ENCODE assay signal across 8 mouse cellular contexts in the genomic region with DNA sequence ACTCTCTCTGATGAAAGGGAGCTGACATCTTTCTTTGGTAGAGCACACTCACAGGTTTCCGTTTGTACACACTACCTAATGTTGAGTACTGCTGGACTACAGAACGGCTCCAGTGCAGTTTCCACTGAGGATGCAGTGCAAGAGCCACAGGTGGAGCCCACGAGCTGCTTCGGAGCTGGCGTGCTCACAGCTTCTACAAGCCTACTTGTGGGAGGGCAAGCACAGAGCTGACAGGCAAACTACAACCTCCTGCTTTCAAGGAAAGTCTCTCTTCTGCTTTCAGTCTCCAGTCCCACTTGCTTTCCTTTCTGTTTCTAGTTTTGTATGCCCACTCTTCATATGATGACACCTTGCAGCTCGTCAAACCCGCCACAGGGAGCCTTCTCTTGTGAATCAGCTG.
DNase-seq lines count a peak whose midpoint lies in the region; ATAC-seq lines count a peak whose summit lies in the region.

No protein-coding gene starts in this region.

- WGBS in hindbrain, embryonic 11.5 days: 47% methylated on average over 7 of the region's 7 CpGs
- WGBS in hindbrain, embryonic 12.5 days: 47% methylated on average over 7 of the region's 7 CpGs
- WGBS in embryonic facial prominence, embryonic 11.5 days: 11% methylated on average over 7 of the region's 7 CpGs
- 28% methylated on average over 7 of the region's 7 CpGs for WGBS in limb, embryonic 13.5 days

- no peak for ATAC-seq in hindbrain, embryonic 11.5 days (ENCODE audit: low FRiP score)
- ATAC-seq in hindbrain, embryonic 12.5 days (ENCODE audit: low FRiP score): no peak
- no peak for ATAC-seq in embryonic facial prominence, embryonic 11.5 days (replicated peaks; ENCODE audit: insufficient number of reproducible peaks, low FRiP score, low TSS enrichment, low read depth)
- ATAC-seq in inflammation-experienced regulatory T-cells, adult 6 months: peak; percentile 46
- ATAC-seq in limb, embryonic 13.5 days (ENCODE audit: low FRiP score, low read depth): peak; percentile 64; the same call in 1 of the 2 replicates

- no peak overlapping the region for H3K9ac ChIP-seq in hindbrain, embryonic 11.5 days (ENCODE audit: low read depth, low read length)
- no peak overlapping the region; the same call in 1 of the 2 replicates for H3K9ac ChIP-seq in hindbrain, embryonic 12.5 days
- H3K9ac ChIP-seq in embryonic facial prominence, embryonic 11.5 days (replicated peaks; ENCODE audit: low read length): no peak overlapping the region
- H3K9ac ChIP-seq in limb, embryonic 13.5 days: no peak overlapping the region

- no peaks in the 10 kb centered on the region for H3K36me3 ChIP-seq in hindbrain, embryonic 11.5 days (ENCODE audit: control insufficient read depth, insufficient read depth, low read length)
- no peaks in the 10 kb centered on the region for H3K36me3 ChIP-seq in hindbrain, embryonic 12.5 days
- no peaks in the 10 kb centered on the region for H3K36me3 ChIP-seq in embryonic facial prominence, embryonic 11.5 days (replicated peaks; ENCODE audit: control insufficient read depth, insufficient read depth, low read depth, low read length)
- H3K36me3 ChIP-seq in limb, embryonic 13.5 days: no peaks in the 10 kb centered on the region

- H3K27ac ChIP-seq in hindbrain, embryonic 11.5 days (ENCODE audit: low read depth, low read length): no peak overlapping the region
- no peak overlapping the region for H3K27ac ChIP-seq in hindbrain, embryonic 12.5 days
- H3K27ac ChIP-seq in embryonic facial prominence, embryonic 11.5 days (replicated peaks; ENCODE audit: low read depth, low read length): no peak overlapping the region
- 0 out of 2 replicates have a peak overlapping the region, but pooled peaks have one; percentile 22 for H3K27ac ChIP-seq in limb, embryonic 13.5 days

- DNase-seq in hindbrain, embryonic 11.5 days (ENCODE audit: low spot score): peak; percentile 22
- peak; percentile 58 for DNase-seq in Muller cell, postnatal 12 days (ENCODE audit: inconsistent ontology term)
- DNase-seq in embryonic facial prominence, embryonic 11.5 days (ENCODE audit: low spot score): peak; percentile 67
- DNase-seq in retina, postnatal 7 days (ENCODE audit: low read depth, low spot score): peak; percentile 13
- no peak for DNase-seq in adipocyte (ENCODE audit: low spot score)

- no peaks in the 10 kb centered on the region for H3K9me3 ChIP-seq in hindbrain, embryonic 11.5 days (ENCODE audit: control insufficient read depth, low read length)
- H3K9me3 ChIP-seq in hindbrain, embryonic 12.5 days (replicated peaks): no peaks in the 10 kb centered on the region
- no peaks in the 10 kb centered on the region for H3K9me3 ChIP-seq in embryonic facial prominence, embryonic 11.5 days (replicated peaks; ENCODE audit: control insufficient read depth, low read length)
- H3K9me3 ChIP-seq in limb, embryonic 13.5 days: no peaks in the 10 kb centered on the region

- no peaks in the 10 kb centered on the region for H3K27me3 ChIP-seq in hindbrain, embryonic 11.5 days (ENCODE audit: control insufficient read depth, insufficient read depth, low read length)
- no peaks in the 10 kb centered on the region for H3K27me3 ChIP-seq in hindbrain, embryonic 12.5 days
- H3K27me3 ChIP-seq in embryonic facial prominence, embryonic 11.5 days (ENCODE audit: control insufficient read depth, insufficient read depth, low read length): no peaks in the 10 kb centered on the region
- H3K27me3 ChIP-seq in limb, embryonic 13.5 days: no peaks in the 10 kb centered on the region

- no peak overlapping the region for H3K4me3 ChIP-seq in hindbrain, embryonic 11.5 days (ENCODE audit: low read depth, low read length)
- no peak overlapping the region for H3K4me3 ChIP-seq in hindbrain, embryonic 12.5 days
- H3K4me3 ChIP-seq in embryonic facial prominence, embryonic 11.5 days (ENCODE audit: low read depth, low read length): no peak overlapping the region
- no peak overlapping the region for H3K4me3 ChIP-seq in limb, embryonic 13.5 days

- H3K4me1 ChIP-seq in hindbrain, embryonic 11.5 days (replicated peaks; ENCODE audit: control insufficient read depth, insufficient read depth, low read length): no peaks in the 10 kb centered on the region
- H3K4me1 ChIP-seq in hindbrain, embryonic 12.5 days: peaks cover 3% of the 10 kb centered on the region
- no peaks in the 10 kb centered on the region for H3K4me1 ChIP-seq in embryonic facial prominence, embryonic 11.5 days (ENCODE audit: control insufficient read depth, insufficient read depth, low read length)
- peaks cover 4% of the 10 kb centered on the region; the same call in 1 of the 2 replicates for H3K4me1 ChIP-seq in limb, embryonic 13.5 days

- H3K4me2 ChIP-seq in hindbrain, embryonic 11.5 days (replicated peaks; ENCODE audit: low read depth, low read length): no peak overlapping the region
- no peak overlapping the region for H3K4me2 ChIP-seq in hindbrain, embryonic 12.5 days (replicated peaks)
- no peak overlapping the region for H3K4me2 ChIP-seq in embryonic facial prominence, embryonic 11.5 days (ENCODE audit: low read depth, low read length)
- H3K4me2 ChIP-seq in limb, embryonic 13.5 days (replicated peaks): 0 out of 2 replicates have a peak overlapping the region, but pooled peaks have one; percentile 4

Comparison
In these comparisons a context has a peak if more than half of its experiments do, and no peak if none do; other contexts are left out.
1. ATAC-seq: peak in inflammation-experienced regulatory T-cells, adult 6 months (single experiment) and limb, embryonic 13.5 days (single experiment); none in hindbrain, embryonic 11.5 days (single experiment), hindbrain, embryonic 12.5 days (single experiment) and embryonic facial prominence, embryonic 11.5 days (single experiment).